Mouse (Mus musculus) forebrain, embryonic 13.5 days (tissue): ENCODE measurements at regions not wholly inside any gene's neighbourhood (a gene's known extent, or its start where the extent isn't known, plus 50 kb on each side); places are given as distances from the start of the nearest gene placed in this dataset.

ENCODE experiments used
- ATAC-seq: fragments of 200-750 bp; cut with Nextera tagmentation; 2 replicates; pipeline ENCODE4 v1.8.0; 2017
- H3K27ac ChIP-seq: fragments of 300-500 bp; sonication (generic); 2 replicates; pipeline ENCODE4 v1.5.1; 2015; ENCODE audit warnings: inconsistent platforms, mild to moderate bottlenecking, moderate library complexity
- H3K27me3 ChIP-seq: fragments of 300-500 bp; sonication (generic); 2 replicates; pipeline ENCODE4 v1.6.1; 2015; ENCODE audit warnings: mild to moderate bottlenecking, inconsistent platforms
- H3K36me3 ChIP-seq: fragments of 300-500 bp; sonication (generic); 2 replicates; pipeline ENCODE4 v1.6.1; 2015; ENCODE audit warnings: mild to moderate bottlenecking, inconsistent platforms; ENCODE audit not compliant: poor library complexity, severe bottlenecking
- H3K4me1 ChIP-seq: fragments of 300-500 bp; sonication (generic); 2 replicates; pipeline ENCODE4 v1.6.1; 2015; ENCODE audit warnings: inconsistent platforms
- H3K4me2 ChIP-seq: fragments of 300-500 bp; sonication (generic); 2 replicates; pipeline ENCODE4 v1.6.1; 2015; ENCODE audit warnings: inconsistent platforms, mild to moderate bottlenecking, moderate library complexity
- H3K4me3 ChIP-seq: fragments of 300-500 bp; sonication (generic); 2 replicates; pipeline ENCODE4 v1.5.1; 2015; ENCODE audit warnings: mild to moderate bottlenecking, inconsistent platforms
- H3K9ac ChIP-seq: fragments of 300-500 bp; sonication (generic); 2 replicates; pipeline ENCODE4 v1.6.1; 2015; ENCODE audit warnings: mild to moderate bottlenecking, inconsistent platforms
- H3K9me3 ChIP-seq: fragments of 300-500 bp; sonication (generic); replicated peaks from 2 replicates; pipeline ENCODE4 v1.6.1; 2016; ENCODE audit warnings: inconsistent platforms
- WGBS: fragments of 180-500 bp; shearing (Covaris S2); methylation state at CpG from one replicate; pipeline ENCODE4 v1.1.7; 2015; 5-methylcytosine and 5-hydroxymethylcytosine counted together

DNA sequence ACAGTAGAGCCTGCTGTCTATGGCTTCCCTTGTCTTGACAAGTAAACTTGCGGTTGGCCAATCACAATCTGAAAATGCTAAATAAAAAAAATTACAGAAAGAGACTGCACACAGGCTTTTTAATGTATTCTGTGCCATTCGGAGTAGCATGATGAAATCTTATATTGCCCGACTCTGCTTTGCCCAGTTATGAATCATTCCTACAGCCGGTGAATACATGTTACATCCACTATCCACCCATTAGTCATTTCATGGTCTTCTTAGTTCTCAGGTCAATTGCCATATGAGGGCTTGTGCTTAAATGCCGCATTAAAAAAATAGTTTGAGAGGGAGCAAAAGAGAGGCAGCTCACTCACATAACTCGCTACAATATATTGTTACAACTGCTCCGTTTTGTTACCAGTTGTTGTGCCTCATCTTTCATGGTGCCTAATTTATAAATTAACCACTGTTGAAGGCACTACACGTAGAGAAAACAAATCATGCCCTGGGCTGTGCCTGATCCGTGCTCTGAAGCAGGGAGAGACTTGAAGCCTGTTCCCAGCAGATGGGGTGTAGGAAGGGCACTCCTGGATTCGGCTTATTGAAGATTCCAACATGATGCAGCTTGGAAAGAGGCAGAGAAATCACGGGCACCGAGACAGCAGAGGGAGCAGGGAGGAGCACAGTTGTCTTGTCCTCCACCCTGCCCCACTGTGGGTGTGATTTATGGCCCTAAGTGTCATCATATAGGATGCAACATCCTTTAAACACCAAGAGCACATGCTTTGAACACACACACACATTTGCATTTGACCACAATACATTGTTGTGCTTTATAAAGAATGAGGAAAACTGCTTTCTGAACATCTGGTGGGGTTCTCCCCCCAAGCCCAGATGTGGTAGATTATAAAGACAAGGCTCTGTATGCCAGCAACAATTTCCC lies 427.0 kb upstream of the Zmiz1 start:
- no peak for ATAC-seq
- H3K4me3 ChIP-seq, result no peak overlapping the region
- no peaks in the 10 kb centered on the region; the same call in 1 of the 2 replicates for H3K4me1 ChIP-seq
- H3K9me3 ChIP-seq, result no peaks in the 10 kb centered on the region
- H3K36me3 ChIP-seq, result no peaks in the 10 kb centered on the region
- H3K27me3 ChIP-seq, result no peaks in the 10 kb centered on the region
- 84% methylated on average over 12 of the region's 12 CpGs for WGBS
- no peak overlapping the region for H3K27ac ChIP-seq
- H3K9ac ChIP-seq, result no peak overlapping the region
- H3K4me2 ChIP-seq, result no peak overlapping the region

DNA sequence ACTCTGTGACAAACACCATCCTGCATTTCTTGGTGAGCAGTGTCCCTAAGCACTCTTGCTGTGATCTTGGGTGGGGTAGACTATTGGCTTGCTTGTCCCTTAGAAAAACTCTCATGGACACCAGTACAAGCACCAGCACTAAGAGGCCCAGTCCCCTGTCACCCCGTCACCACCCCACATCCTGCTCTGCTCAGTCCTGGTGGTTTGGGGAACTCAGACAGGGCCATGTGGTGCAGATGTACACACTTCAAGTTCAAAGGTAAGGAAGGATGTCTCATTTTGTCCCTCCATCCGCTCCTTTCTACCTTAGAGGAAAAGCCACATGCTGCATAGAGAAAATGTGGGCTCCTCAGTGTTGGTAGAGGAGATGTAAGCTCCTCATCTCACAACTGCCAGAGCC lies 426.1 kb upstream of the Zmiz1 start:
- H3K9me3 ChIP-seq, result no peaks in the 10 kb centered on the region
- H3K4me3 ChIP-seq, result no peak overlapping the region
- H3K4me1 ChIP-seq, result no peaks in the 10 kb centered on the region; the same call in 1 of the 2 replicates
- H3K27me3 ChIP-seq, result no peaks in the 10 kb centered on the region
- ATAC-seq, result no peak
- H3K9ac ChIP-seq, result no peak overlapping the region
- H3K4me2 ChIP-seq, result no peak overlapping the region
- no peaks in the 10 kb centered on the region for H3K36me3 ChIP-seq
- WGBS, result 96% methylated on average over 2 of the region's 2 CpGs
- no peak overlapping the region for H3K27ac ChIP-seq

DNA sequence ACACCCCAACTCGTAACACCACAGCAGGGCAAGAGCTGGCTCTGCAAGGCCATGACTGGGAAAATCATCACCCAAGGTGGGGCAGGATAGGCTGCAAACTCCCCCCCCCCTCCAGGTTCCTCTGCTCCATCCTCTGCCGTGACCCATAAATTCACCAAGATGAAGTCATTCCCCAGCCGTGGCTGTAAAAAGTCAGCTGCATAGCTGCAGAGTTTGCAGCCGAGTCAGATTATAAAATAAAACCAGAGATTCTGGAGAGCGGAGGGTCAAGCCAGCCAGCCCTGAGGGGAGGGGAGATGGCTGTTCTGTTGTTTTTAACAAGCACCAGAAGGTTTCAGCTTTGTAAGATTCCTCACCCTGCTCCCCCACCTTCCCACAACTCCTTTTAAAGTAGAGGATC lies 416.7 kb upstream of the Zmiz1 start:
- no peaks in the 10 kb centered on the region for H3K36me3 ChIP-seq
- H3K9ac ChIP-seq, result no peak overlapping the region
- no peak overlapping the region for H3K4me3 ChIP-seq
- ATAC-seq, result no peak
- H3K9me3 ChIP-seq, result no peaks in the 10 kb centered on the region
- no peak overlapping the region for H3K27ac ChIP-seq
- H3K4me2 ChIP-seq, result no peak overlapping the region
- H3K4me1 ChIP-seq, result peaks cover 4% of the 10 kb centered on the region; the same call in 1 of the 2 replicates
- no peaks in the 10 kb centered on the region for H3K27me3 ChIP-seq
- 70% methylated on average over 5 of the region's 5 CpGs for WGBS

DNA sequence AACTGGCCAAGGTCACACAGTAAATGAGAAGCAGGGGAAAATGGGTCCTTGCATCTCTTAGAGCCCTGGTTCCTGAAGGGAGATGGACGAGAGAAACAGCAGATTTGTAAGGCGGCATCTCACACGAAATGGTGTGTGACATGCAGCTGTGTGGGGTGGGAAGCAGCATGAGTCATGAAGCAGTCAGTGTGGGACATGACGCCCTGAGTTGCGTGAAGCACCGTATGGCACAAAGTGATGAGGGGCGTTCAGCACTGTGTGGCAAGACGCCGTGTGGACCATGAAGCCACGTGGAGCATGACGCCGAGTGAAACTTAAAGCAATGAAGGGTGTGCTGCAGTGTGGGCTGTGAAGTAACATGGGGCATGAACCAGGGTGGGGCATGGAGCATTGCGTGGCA lies 414.9 kb upstream of the Zmiz1 start:
- 95% methylated on average over 13 of the region's 13 CpGs for WGBS
- Histone ChIP-seq H3K9me3 (no peaks in the 10 kb centered on the region), H3K27ac (no peak overlapping the region), H3K36me3 (no peaks in the 10 kb centered on the region), H3K9ac (no peak overlapping the region), H3K4me2 (no peak overlapping the region), H3K4me1 (peaks cover 4% of the 10 kb centered on the region; the same call in 1 of the 2 replicates), H3K27me3 (no peaks in the 10 kb centered on the region), H3K4me3 (no peak overlapping the region)
- no peak for ATAC-seq

DNA sequence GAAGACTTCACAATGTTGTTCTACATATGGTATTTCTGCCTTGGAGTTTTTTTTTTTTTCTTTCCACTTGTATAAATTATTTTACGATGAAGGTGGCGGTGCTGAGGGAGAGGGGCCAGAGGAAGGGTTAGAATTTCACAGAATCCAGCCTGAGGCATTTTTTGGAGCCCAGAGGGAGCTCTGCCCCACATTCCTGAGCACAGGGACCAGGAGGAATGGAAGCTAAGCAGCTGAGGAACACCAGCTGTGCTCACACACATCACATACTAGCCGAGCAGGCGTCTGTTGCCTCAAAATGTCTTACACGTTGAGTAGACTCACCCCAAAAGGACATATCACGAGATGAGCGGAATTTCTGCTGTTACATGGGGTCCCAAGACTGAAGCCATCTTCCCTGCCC lies 414.1 kb upstream of the Zmiz1 start:
- Histone ChIP-seq H3K27ac (no peak overlapping the region), H3K36me3 (no peaks in the 10 kb centered on the region), H3K4me3 (no peak overlapping the region), H3K27me3 (no peaks in the 10 kb centered on the region), H3K4me1 (no peaks in the 10 kb centered on the region), H3K9ac (no peak overlapping the region), H3K4me2 (no peak overlapping the region), H3K9me3 (no peaks in the 10 kb centered on the region)
- no peak for ATAC-seq
- WGBS, result 81% methylated on average over 7 of the region's 7 CpGs

DNA sequence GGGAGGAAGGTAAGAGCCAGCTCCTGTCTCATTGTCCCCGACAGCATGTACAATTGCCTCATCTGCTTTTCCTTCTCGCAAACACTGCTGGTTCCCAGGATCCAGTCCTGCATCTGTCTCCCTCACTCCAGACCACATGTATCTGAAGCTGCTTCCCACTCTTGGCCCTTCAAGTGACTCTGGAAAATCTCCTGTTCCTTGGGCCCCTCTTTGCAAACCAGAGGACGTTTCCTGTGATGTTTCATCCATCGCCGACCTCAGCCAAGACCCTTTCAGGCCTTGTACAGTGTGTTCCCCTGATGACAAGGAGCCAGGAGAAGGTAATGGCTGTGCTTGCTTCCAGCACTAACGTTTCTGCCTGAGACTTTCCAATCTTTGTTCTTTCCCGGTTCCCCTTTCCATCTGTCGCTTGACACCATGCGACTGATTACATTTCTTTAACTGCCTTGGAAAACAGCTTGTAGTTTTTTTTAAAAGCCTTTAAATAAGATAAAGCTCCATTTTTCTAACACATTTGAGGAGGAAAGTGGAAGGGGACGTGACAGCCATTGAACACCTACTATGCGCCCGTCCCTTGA lies 408.2 kb upstream of the Zmiz1 start:
- H3K27me3 ChIP-seq, result no peaks in the 10 kb centered on the region
- no peaks in the 10 kb centered on the region for H3K4me1 ChIP-seq
- H3K4me3 ChIP-seq, result no peak overlapping the region
- no peaks in the 10 kb centered on the region for H3K36me3 ChIP-seq
- H3K9me3 ChIP-seq, result no peaks in the 10 kb centered on the region
- H3K9ac ChIP-seq, result no peak overlapping the region
- no peak overlapping the region for H3K4me2 ChIP-seq
- WGBS, result 78% methylated on average over 12 of the region's 12 CpGs
- ATAC-seq, result no peak
- no peak overlapping the region for H3K27ac ChIP-seq

DNA sequence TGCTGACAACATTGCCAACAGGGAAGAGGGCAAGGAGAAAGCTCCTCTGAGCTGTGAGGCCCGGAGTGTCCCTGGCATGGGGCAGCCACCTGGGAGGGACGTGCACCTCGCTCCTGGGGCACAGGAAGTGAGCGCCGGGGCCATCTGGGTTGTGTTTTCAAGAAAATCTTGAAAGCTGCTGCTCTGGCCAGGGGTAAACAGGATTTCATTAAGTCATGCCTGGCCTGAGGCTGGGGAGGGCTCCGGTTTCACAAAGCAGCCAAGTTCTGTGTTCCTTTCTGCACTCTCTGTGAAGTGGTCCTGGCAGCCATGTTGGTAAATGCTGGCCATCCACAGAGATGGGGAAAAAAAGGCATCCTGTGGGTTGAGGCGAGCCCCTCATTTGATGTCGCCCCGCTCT lies 406.8 kb upstream of the Zmiz1 start:
- H3K27me3 ChIP-seq, result no peaks in the 10 kb centered on the region
- WGBS, result 88% methylated on average over 9 of the region's 9 CpGs

DNA sequence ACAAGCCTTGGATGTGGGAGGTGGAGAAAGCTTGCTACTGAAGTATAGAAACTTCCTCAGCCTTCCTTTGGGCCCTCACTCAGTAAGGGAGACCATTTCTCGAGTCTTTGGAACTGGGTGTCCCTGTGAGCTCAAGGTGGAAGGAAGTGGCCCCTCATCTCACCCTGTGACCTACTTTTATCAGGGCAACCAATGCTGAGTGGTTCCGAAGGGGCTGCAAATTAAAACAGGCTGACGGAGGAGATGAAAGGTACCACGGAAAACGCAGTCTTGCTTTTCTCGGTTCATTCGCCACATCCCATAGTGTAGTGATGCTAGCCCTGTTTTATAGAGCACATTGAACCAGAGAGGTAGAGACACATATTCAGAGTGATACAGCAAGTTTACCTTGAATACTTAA lies 399.6 kb upstream of the Zmiz1 start:
- Histone ChIP-seq H3K4me1 (peaks cover 25% of the 10 kb centered on the region), H3K36me3 (no peaks in the 10 kb centered on the region), H3K4me3 (no peak overlapping the region), H3K9ac (no peak overlapping the region), H3K9me3 (no peaks in the 10 kb centered on the region), H3K27ac (no peak overlapping the region), H3K4me2 (no peak overlapping the region), H3K27me3 (no peaks in the 10 kb centered on the region)
- WGBS, result 79% methylated on average over 7 of the region's 7 CpGs
- no peak for ATAC-seq

More for the DNA sequence above, 406.8 kb upstream of the Zmiz1 start:
- Histone ChIP-seq H3K4me1 (no peaks in the 10 kb centered on the region), H3K9ac (no peak overlapping the region), H3K4me2 (no peak overlapping the region), H3K9me3 (no peaks in the 10 kb centered on the region), H3K36me3 (no peaks in the 10 kb centered on the region), H3K4me3 (no peak overlapping the region), H3K27ac (no peak overlapping the region)
- no peak for ATAC-seq

DNA sequence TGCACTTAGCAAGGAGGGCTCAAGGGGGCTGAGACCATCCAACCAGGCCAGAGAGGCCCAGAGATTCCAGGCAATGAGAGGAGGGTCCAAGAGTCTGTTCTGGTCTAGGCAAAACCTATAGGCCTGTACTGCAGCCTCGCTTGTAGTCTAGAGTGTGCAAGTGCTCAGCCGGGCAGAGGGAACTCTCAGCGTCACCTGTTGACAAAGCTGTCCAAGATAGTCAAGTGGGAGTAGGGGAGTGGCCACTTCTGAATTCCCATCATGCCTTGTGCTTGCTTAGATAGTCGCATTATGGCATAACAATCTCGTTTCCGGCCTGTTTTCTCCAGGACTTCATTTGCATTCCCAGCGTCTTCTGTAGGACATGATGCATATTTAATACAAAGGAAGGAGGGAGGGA lies 398.7 kb upstream of the Zmiz1 start:
- Histone ChIP-seq H3K36me3 (no peaks in the 10 kb centered on the region), H3K4me3 (no peak overlapping the region), H3K9me3 (no peaks in the 10 kb centered on the region), H3K27me3 (no peaks in the 10 kb centered on the region), H3K4me2 (no peak overlapping the region), H3K4me1 (peaks cover 34% of the 10 kb centered on the region), H3K27ac (no peak overlapping the region), H3K9ac (no peak overlapping the region)
- 79% methylated on average over 7 of the region's 7 CpGs for WGBS
- no peak for ATAC-seq

DNA sequence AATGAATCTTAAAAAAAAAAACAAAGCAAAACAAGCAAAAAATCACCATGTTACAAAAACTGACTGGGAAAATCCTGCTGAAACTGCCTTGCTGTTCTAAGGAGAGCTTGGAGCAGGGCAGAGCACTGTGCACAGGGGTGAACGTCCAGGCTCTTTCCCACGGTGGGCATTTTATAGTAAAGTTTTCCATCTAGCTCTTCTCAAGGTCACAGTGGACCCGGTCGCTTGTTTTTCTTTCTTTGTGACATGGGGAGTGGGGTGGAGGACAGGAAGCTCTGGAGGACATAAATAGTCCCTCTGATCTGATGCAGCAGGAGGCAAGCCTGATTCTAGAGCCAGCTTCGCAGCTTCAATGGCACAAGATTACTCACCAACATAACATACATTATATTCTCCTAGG lies 395.9 kb upstream of the Zmiz1 start:
- no peaks in the 10 kb centered on the region for H3K27me3 ChIP-seq
- no peak for ATAC-seq
- peaks cover 55% of the 10 kb centered on the region for H3K4me1 ChIP-seq
- 85% methylated on average over 5 of the region's 5 CpGs for WGBS
- H3K36me3 ChIP-seq, result no peaks in the 10 kb centered on the region
- no peak overlapping the region for H3K9ac ChIP-seq
- no peak overlapping the region for H3K4me3 ChIP-seq
- no peak overlapping the region for H3K4me2 ChIP-seq
- no peak overlapping the region for H3K27ac ChIP-seq
- no peaks in the 10 kb centered on the region for H3K9me3 ChIP-seq

DNA sequence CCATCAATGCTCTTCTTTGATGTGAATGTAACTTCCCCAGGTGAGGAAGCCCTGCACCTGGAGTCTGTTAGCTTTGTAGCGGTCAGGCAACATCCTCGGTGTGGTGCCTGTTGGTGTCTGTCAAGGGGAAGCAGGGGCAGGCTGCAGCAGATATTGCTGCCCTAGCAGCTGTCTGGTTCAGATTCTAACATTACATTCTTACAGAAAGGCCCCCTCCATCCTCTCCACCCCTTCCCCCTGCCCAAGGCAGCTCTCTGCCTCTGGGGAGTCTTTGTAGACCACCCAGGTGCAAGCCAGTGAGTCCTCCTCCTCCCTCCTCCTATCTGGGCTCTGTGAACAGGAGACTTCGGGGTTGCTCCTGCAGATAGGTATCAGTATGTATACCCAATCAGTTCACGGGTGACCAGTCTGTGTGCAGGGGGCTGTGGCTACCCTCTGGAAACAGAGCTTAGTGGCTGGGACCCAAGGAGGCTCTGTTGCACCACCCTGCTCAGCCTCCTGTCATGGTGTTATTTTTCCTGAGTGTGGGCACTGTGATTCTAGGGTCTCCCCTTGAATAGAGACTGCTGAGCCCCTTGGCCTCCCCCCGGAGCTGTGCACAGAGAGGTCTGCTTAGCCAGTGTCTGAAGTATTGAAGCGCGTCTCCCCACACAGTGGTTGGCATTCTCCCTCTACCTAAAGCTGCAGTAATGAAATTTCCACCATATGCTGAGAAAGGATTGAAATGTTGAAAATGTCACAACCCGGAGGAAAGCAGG lies 394.6 kb upstream of the Zmiz1 start:
- H3K27ac ChIP-seq, result no peak overlapping the region

DNA sequence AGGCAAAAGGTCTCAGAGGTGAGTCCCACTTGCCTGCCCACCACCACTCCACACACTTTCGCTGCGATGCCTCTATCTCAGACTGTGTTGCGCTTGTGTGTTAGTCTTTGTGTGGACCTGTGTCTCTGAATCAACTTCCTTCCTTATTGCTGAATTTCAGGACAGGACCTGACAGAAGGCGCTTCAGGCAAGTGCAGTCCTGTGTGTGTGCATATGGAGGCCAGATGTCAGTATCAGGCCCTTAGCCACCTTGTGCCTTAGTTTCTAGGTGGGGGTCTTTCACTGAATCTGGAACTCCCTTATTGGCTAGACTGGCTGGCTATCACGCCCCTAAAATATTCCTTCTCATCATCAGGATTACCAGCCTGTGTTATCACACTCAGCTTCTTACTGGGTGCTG lies 391.6 kb upstream of the Zmiz1 start:
- Histone ChIP-seq H3K4me1 (peaks cover 64% of the 10 kb centered on the region), H3K4me3 (no peak overlapping the region), H3K36me3 (no peaks in the 10 kb centered on the region), H3K9me3 (no peaks in the 10 kb centered on the region), H3K9ac (no peak overlapping the region), H3K27ac (no peak overlapping the region), H3K27me3 (no peaks in the 10 kb centered on the region), H3K4me2 (no peak overlapping the region)
- ATAC-seq, result no peak
- 95% methylated on average over 5 of the region's 5 CpGs for WGBS

More for the DNA sequence above, 394.6 kb upstream of the Zmiz1 start:
- H3K27me3 ChIP-seq, result no peaks in the 10 kb centered on the region
- peaks cover 57% of the 10 kb centered on the region for H3K4me1 ChIP-seq
- H3K9ac ChIP-seq, result 0 out of 2 replicates have a peak overlapping the region, but pooled peaks have one; percentile 28
- no peaks in the 10 kb centered on the region for H3K9me3 ChIP-seq
- ATAC-seq, result 0 out of 2 replicates have a peak, but pooled peaks have one; percentile 12
- no peak overlapping the region for H3K4me3 ChIP-seq
- H3K36me3 ChIP-seq, result no peaks in the 10 kb centered on the region
- WGBS, result 41% methylated on average over 8 of the region's 8 CpGs
- no peak overlapping the region for H3K4me2 ChIP-seq
